Mouse (Mus musculus) hindbrain, embryonic 16.5 days (tissue): Measurements from ENCODE around the gene Pdcd4. TPM values are rescaled to one million over a fixed set of nuclear protein-coding genes. Genes with fewer than 3 reads are reported as not detected.
"Not testable (repeated sequence)": the region's sequence is repeated elsewhere in the genome, so short reads cannot be mapped to it uniquely, and the experiment has no call there.

Source experiments
- ATAC-seq: fragments of 200-750 bp; cut with Nextera tagmentation; 2 replicates; pipeline ENCODE4 v1.8.0; 2017; ENCODE audit warnings: moderate TSS enrichment, moderate library complexity
- H3K27ac ChIP-seq: fragments of 300-500 bp; sonication (generic); 2 replicates; pipeline ENCODE4 v1.5.1; 2014; ENCODE audit warnings: low read depth, mild to moderate bottlenecking, control low read depth, low read length, moderate library complexity
- H3K27me3 ChIP-seq: fragments of 300-500 bp; sonication (generic); replicated peaks from 2 replicates; pipeline ENCODE4 v1.6.1; 2014; ENCODE audit warnings: low read length; ENCODE audit not compliant: control insufficient read depth, insufficient read depth
- H3K36me3 ChIP-seq: fragments of 300-500 bp; sonication (generic); 2 replicates; pipeline ENCODE4 v1.6.1; 2014; ENCODE audit warnings: mild to moderate bottlenecking, low read length, moderate library complexity, mixed read lengths; ENCODE audit not compliant: control insufficient read depth, insufficient read depth
- H3K4me1 ChIP-seq: fragments of 300-500 bp; sonication (generic); 2 replicates; pipeline ENCODE4 v1.6.1; 2014; ENCODE audit warnings: low read depth, low read length; ENCODE audit not compliant: control insufficient read depth, insufficient read depth
- H3K4me2 ChIP-seq: fragments of 300-500 bp; sonication (generic); 2 replicates; pipeline ENCODE4 v1.6.1; 2014; ENCODE audit warnings: mild to moderate bottlenecking, low read length, control low read depth, moderate library complexity
- H3K4me3 ChIP-seq: fragments of 300-500 bp; sonication (generic); 2 replicates; pipeline ENCODE4 v1.5.1; 2014; ENCODE audit warnings: mild to moderate bottlenecking, low read length, control low read depth, moderate library complexity
- H3K9ac ChIP-seq: fragments of 300-500 bp; sonication (generic); 2 replicates; pipeline ENCODE4 v1.6.1; 2014; ENCODE audit warnings: low read depth, mild to moderate bottlenecking, control low read depth, low read length, moderate library complexity
- H3K9me3 ChIP-seq: fragments of 300-500 bp; sonication (generic); 2 replicates; pipeline ENCODE4 v1.6.1; 2014; ENCODE audit warnings: mild to moderate bottlenecking, low read length, moderate library complexity; ENCODE audit not compliant: control insufficient read depth
- WGBS: fragments of 180-500 bp; shearing (Covaris S2); extraction: QIAGEN DNeasy Blood & Tissue Kit; methylation state at CpG from one replicate; pipeline ENCODE4 v1.1.7; 2014; 5-methylcytosine and 5-hydroxymethylcytosine counted together
- polyA plus RNA-seq: library from polyadenylated mRNA; unstranded; fragments of >200 nt; fragmentation: Nextera tagmentation; extraction: Ambion mirVana; gene quantifications from 2 replicates; pipeline ENCODE4 v1.2.1, GENCODE M21; 2015

The Pdcd4 gene
- polyA plus RNA-seq, 1 experiment from 2014 or later: 54.8 TPM

GRCm38 (mm10) chr19:53904833-53905480 is 12.9 kb downstream of the Pdcd4 start:
- Histone ChIP-seq H3K9ac (no peak overlapping the region), H3K27ac (no peak overlapping the region), H3K4me1 (peaks cover 22% of the 10 kb centered on the region), H3K36me3 (peaks cover 9% of the 10 kb centered on the region), H3K9me3 (no peaks in the 10 kb centered on the region), H3K4me2 (peak overlapping the region; percentile 63), H3K4me3 (peak overlapping the region; percentile 56), H3K27me3 (no peaks in the 10 kb centered on the region)
- ATAC-seq: no peak
- WGBS: 60% methylated on average over 7 of the region's 7 CpGs

DNA sequence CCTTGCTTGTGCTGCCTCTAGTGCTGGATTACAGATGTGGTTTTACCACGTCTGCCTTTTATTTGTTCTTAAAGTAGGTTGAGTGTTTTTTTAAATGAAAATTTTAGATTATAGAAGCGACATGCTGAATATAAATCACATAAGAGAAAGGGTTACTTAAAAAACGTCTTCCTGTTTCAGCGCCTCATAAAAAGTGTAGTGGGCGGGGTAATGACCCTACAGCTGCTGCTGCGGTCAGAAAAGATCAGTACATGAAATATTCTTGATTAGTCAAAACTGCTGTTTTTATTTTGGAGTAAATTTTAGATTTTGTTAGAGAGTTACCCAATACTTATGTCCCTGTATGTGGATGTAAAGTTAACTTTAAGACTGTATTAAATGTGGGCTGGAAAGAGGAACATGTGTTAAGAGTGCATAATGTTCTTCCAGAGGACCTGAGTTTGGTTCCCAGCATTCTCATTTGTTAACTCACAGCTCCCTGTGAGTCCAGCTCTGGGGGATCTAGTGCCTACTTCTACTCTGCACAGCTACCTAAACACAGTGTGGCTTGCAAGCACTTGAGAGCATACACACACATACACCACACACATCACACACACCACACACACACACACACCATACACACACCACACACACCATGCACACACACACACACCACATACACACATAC is 14.1 kb downstream of the Pdcd4 start:
- peak overlapping the region; percentile 63; the same call in 1 of the 2 replicates for H3K4me2 ChIP-seq
- H3K4me1 ChIP-seq: peaks cover 22% of the 10 kb centered on the region
- H3K9me3 ChIP-seq: no peaks in the 10 kb centered on the region
- H3K36me3 ChIP-seq: peaks cover 16% of the 10 kb centered on the region
- H3K27ac ChIP-seq: no peak overlapping the region
- no peak for ATAC-seq
- H3K9ac ChIP-seq: no peak overlapping the region
- 74% methylated on average over 6 of the region's 6 CpGs for WGBS
- no peak overlapping the region for H3K4me3 ChIP-seq
- no peaks in the 10 kb centered on the region for H3K27me3 ChIP-seq

DNA sequence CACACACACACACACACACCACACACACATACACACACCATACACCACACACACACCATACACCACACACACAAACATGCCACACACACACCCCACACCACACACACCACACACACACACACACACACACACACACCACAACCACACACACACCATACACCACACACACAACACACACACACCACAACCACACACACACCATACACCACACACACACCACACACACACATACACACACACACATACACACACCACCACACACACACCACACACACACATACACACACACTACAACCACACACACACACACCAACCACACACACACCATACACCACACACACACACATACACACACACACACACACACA is 14.7 kb downstream of the Pdcd4 start:
- H3K4me3 ChIP-seq, ATAC-seq, H3K27me3 ChIP-seq, H3K9me3 ChIP-seq, H3K4me2 ChIP-seq, H3K9ac ChIP-seq, H3K27ac ChIP-seq: not testable (repeated sequence)
- Histone ChIP-seq H3K4me1 (peaks cover 22% of the 10 kb centered on the region), H3K36me3 (peaks cover 19% of the 10 kb centered on the region)

GRCm38 (mm10) chr19:53914950-53915349 is 22.9 kb downstream of the Pdcd4 start:
- no peak overlapping the region for H3K27ac ChIP-seq
- no peaks in the 10 kb centered on the region for H3K27me3 ChIP-seq
- peaks cover 44% of the 10 kb centered on the region for H3K36me3 ChIP-seq
- no peak overlapping the region for H3K4me3 ChIP-seq
- no peaks in the 10 kb centered on the region for H3K4me1 ChIP-seq
- no peak overlapping the region for H3K9ac ChIP-seq
- H3K9me3 ChIP-seq: no peaks in the 10 kb centered on the region
- no peak overlapping the region for H3K4me2 ChIP-seq
- 95% methylated on average over 4 of the region's 4 CpGs for WGBS
- no peak for ATAC-seq

DNA sequence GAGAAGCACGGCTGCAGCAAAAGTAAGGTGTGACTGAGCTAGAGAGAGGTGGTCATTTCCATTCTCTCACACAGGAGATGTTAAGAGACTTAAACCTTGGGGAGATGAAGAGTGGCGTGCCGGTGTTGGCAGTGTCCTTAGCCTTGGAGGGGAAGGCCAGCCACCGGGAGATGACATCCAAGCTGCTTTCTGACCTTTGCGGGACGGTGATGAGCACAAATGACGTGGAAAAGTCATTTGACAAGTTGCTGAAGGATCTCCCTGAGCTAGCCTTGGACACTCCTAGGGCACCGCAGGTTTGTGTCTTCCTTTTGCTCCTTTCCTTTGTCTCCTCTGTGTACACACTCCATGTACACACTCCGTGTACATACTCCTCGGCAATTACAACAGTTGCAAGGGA is 27.5 kb downstream of the Pdcd4 start:
- 96% methylated on average over 10 of the region's 10 CpGs for WGBS
- Histone ChIP-seq H3K9ac (no peak overlapping the region), H3K27me3 (no peaks in the 10 kb centered on the region), H3K4me1 (no peaks in the 10 kb centered on the region), H3K9me3 (no peaks in the 10 kb centered on the region), H3K36me3 (peaks cover 21% of the 10 kb centered on the region), H3K27ac (no peak overlapping the region), H3K4me2 (no peak overlapping the region), H3K4me3 (no peak overlapping the region)
- ATAC-seq: no peak

GRCm38 (mm10) chr19:53921996-53922395 is 30.0 kb downstream of the Pdcd4 start:
- ATAC-seq, H3K4me1 ChIP-seq, H3K27me3 ChIP-seq, H3K4me3 ChIP-seq, H3K9ac ChIP-seq, H3K27ac ChIP-seq, H3K4me2 ChIP-seq, H3K9me3 ChIP-seq: not testable (repeated sequence)
- peaks cover 16% of the 10 kb centered on the region for H3K36me3 ChIP-seq
- 91% methylated on average over 3 of the region's 3 CpGs for WGBS

DNA sequence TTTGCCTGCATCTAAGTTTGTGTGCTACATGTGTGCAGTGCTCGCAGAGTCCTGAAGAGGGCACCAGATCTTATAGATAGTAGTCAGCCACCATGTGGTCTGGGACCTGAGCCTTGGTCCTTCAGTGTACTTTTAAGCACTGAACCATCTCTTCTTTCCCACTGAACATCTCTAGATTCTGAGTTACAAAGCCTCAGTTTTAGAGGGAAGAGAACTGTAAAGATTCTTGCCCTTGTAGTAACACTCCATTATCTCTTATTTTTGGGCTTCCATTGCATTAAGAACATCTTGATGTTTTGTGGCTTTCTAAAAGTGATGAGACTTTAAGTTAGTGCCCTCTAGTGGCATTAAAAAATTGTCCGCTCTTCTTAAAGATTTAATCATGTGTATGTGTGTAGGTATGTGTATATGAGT is 33.3 kb downstream of the Pdcd4 start:
- H3K4me2 ChIP-seq: no peak overlapping the region
- no peak overlapping the region for H3K4me3 ChIP-seq
- no peak overlapping the region for H3K9ac ChIP-seq
- H3K27ac ChIP-seq: no peak overlapping the region
- WGBS: 86% methylated on average over 2 of the region's 2 CpGs
- H3K27me3 ChIP-seq: no peaks in the 10 kb centered on the region
- peaks cover 14% of the 10 kb centered on the region for H3K36me3 ChIP-seq
- no peak for ATAC-seq
- H3K9me3 ChIP-seq: no peaks in the 10 kb centered on the region
- H3K4me1 ChIP-seq: no peaks in the 10 kb centered on the region

GRCm38 (mm10) chr19:53926705-53927104 is 34.7 kb downstream of the Pdcd4 start:
- Histone ChIP-seq H3K4me2 (no peak overlapping the region), H3K9ac (no peak overlapping the region), H3K36me3 (peaks cover 15% of the 10 kb centered on the region), H3K27me3 (no peaks in the 10 kb centered on the region), H3K4me1 (no peaks in the 10 kb centered on the region), H3K9me3 (no peaks in the 10 kb centered on the region), H3K27ac (no peak overlapping the region), H3K4me3 (no peak overlapping the region)
- ATAC-seq: no peak
- 93% methylated on average over 1 of the region's 1 CpGs for WGBS

DNA sequence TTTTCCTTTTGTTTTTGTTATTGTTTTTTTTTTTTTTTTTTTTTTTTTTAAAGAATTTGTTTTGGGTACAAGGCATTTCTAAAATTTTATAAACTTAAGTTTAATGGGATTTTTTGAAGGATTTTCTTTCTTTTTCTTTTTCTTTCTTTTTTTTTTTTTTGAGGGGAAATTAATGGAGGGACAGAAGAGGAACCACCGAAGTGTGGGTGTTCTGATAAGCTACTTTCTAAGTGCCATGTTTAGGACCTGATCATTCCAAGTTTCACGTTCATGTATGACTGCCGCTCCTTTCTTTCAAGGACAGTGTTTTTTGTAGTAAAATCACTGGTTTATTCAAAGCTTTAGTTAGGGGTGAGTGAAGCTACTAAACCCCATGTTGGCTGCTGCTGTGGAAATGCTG is 37.2 kb downstream of the Pdcd4 start:
- ATAC-seq: no peak
- 94% methylated on average over 3 of the region's 3 CpGs for WGBS
- Histone ChIP-seq H3K4me2 (no peak overlapping the region), H3K9me3 (no peaks in the 10 kb centered on the region), H3K4me3 (no peak overlapping the region), H3K4me1 (no peaks in the 10 kb centered on the region), H3K27me3 (no peaks in the 10 kb centered on the region), H3K9ac (no peak overlapping the region), H3K27ac (no peak overlapping the region), H3K36me3 (peaks cover 13% of the 10 kb centered on the region)
